ENCODE assay signal across 11 mouse cellular contexts in genomic region chr2:106788055-106788454, GRCm38 (mm10).
A peak's percentile ranks its signal among the peaks of the same experiment; 100 is the strongest.
DNase-seq lines count a peak whose midpoint lies in the region; ATAC-seq and TF ChIP-seq lines count a peak whose summit lies in the region.
"Had no signal": no experiment of that assay in that cellular context is flagged by ENCODE, and none has a peak within 500 bp of the region (broad histone marks: within the 10 kb centered on the region; RNA-seq: fewer than 3 reads in every experiment).

No protein-coding gene starts in this region.

- WGBS in lung, postnatal 0 days = 35% methylated on average over 8 of the region's 8 CpGs
- WGBS in heart, embryonic 10.5 days = 48% methylated on average over 8 of the region's 8 CpGs

- intact Hi-C loops in gastrocnemius, adult 2 months (cut with DNase I) = no loop called here
- intact Hi-C loops in gastrocnemius, postnatal 36 days (cut with DNase I) = no loop called here
- intact Hi-C loops in left cerebral cortex, adult 2 months (cut with DNase I) = no loop called here

- no peak overlapping the region for H3K9ac ChIP-seq in lung, postnatal 0 days (replicated peaks; ENCODE audit: low read depth)

- no peaks in the 10 kb centered on the region for H3K27me3 ChIP-seq in lung, postnatal 0 days (replicated peaks; ENCODE audit: insufficient read depth, low read length)
- no peaks in the 10 kb centered on the region for H3K27me3 ChIP-seq in heart, embryonic 10.5 days (ENCODE audit: insufficient read depth, poor library complexity, severe bottlenecking)
- H3K27me3 ChIP-seq: CH12.LX had no signal

- H3K9me3 ChIP-seq in lung, postnatal 0 days (ENCODE audit: low read length) = no peaks in the 10 kb centered on the region
- H3K9me3 ChIP-seq in heart, embryonic 10.5 days = no peaks in the 10 kb centered on the region

- no peak overlapping the region for H3K27ac ChIP-seq in gastrocnemius, adult 2 months
- no peak overlapping the region for H3K27ac ChIP-seq in lung, postnatal 0 days (ENCODE audit: low read length)
- peak overlapping the region; percentile 13; the same call in 1 of the 2 replicates for H3K27ac ChIP-seq in heart, embryonic 10.5 days
- no peak overlapping the region for H3K27ac ChIP-seq in left cerebral cortex, adult 2 months

- no peaks in the 10 kb centered on the region for H3K36me3 ChIP-seq in lung, postnatal 0 days (ENCODE audit: insufficient read depth, low read length)
- H3K36me3 ChIP-seq in heart, embryonic 10.5 days = peaks cover 18% of the 10 kb centered on the region

- no peak overlapping the region for H3K4me2 ChIP-seq in lung, postnatal 0 days (replicated peaks; ENCODE audit: low read depth, low read length)

- TF ChIP-seq EP300 in lung, postnatal 0 days (IDR thresholded peaks at IDR 0.05) = no peak

- peaks cover 4% of the 10 kb centered on the region; the same call in 1 of the 2 replicates for H3K4me1 ChIP-seq in lung, postnatal 0 days (ENCODE audit: insufficient read depth, low read depth, low read length)
- H3K4me1 ChIP-seq in heart, embryonic 10.5 days = peaks cover 35% of the 10 kb centered on the region

- H3K4me3 ChIP-seq in gastrocnemius, adult 2 months = no peak overlapping the region
- H3K4me3 ChIP-seq in lung, postnatal 0 days (ENCODE audit: low read depth, low read length) = no peak overlapping the region
- H3K4me3 ChIP-seq in heart, embryonic 10.5 days = no peak overlapping the region
- no peak overlapping the region for H3K4me3 ChIP-seq in left cerebral cortex, adult 2 months

- no peak for TF ChIP-seq CTCF in gastrocnemius, adult 2 months (IDR thresholded peaks at IDR 0.05)
- no peak for TF ChIP-seq CTCF in lung, postnatal 0 days (IDR thresholded peaks at IDR 0.05)
- no peak for TF ChIP-seq CTCF in left cerebral cortex, adult 2 months (IDR thresholded peaks at IDR 0.05)

- DNase-seq in gastrocnemius, adult 2 months = peak; percentile 32
- DNase-seq in gastrocnemius, postnatal 36 days = no peak
- peak; percentile 49 for DNase-seq in lung, postnatal 0 days (ENCODE audit: low spot score)
- no peak for DNase-seq in lung, postnatal 10 days
- no peak for DNase-seq in heart, embryonic 10.5 days (ENCODE audit: low spot score)
- peak; percentile 26 for DNase-seq in retina, embryonic 14.5 days (ENCODE audit: low spot score)
- DNase-seq in cerebellum, adult 11-12 months = no peak
- no peak for DNase-seq in left cerebral cortex, adult 2 months (ENCODE audit: extremely low spot score in 1 of 2, low spot score in 2 of 2)
- DNase-seq: kidney, postnatal 14 days; thymus, adult 18-20 months had no signal

- no peak for ATAC-seq in lung, postnatal 0 days

Comparison
In these comparisons a context has a peak if more than half of its experiments do, and no peak if none do; other contexts are left out.
1. DNase-seq: peak in gastrocnemius, adult 2 months (single experiment), lung, postnatal 0 days (single experiment) and retina, embryonic 14.5 days (single experiment); none in gastrocnemius, postnatal 36 days (0 of 2), lung, postnatal 10 days (single experiment), heart, embryonic 10.5 days (single experiment), cerebellum, adult 11-12 months (single experiment) and left cerebral cortex, adult 2 months (0 of 2).